Mouse (Mus musculus): ENCODE results near the gene Csnka2ip.

- TF ChIP-seq GATA1 (IDR thresholded peaks at IDR 0.05; ENCODE audit: low read length) (no peak), TAL1 (IDR thresholded peaks at IDR 0.05; ENCODE audit: low read length) (no peak)
Observed at GRCm38 (mm10) chr16:64524051-64524645, 78.1 kb downstream of the Csnka2ip start.

Data from erythroblast, embryonic 14.5 days (primary cell).